Mouse (Mus musculus): ENCODE data around the gene Cxcl10. TPM values are rescaled to one million over a fixed set of nuclear protein-coding genes. Genes with fewer than 3 reads are reported as not detected.

Gene Cxcl10
- polyA plus RNA-seq, 1 experiment from 2014 or later = not detected

- Histone ChIP-seq H3K36me3 (replicated peaks) (peaks cover 98% of the 10 kb centered on the region), H3K27ac (no peak overlapping the region), H3K9me3 (no peaks in the 10 kb centered on the region), H3K4me3 (no peak overlapping the region), H3K27me3 (ENCODE audit: poor library complexity, severe bottlenecking) (no peaks in the 10 kb centered on the region), H3K4me1 (no peaks in the 10 kb centered on the region)
- 94% methylated on average over 13 of the region's 13 CpGs for WGBS
- DNase-seq (ENCODE audit: extremely low spot score, low spot score) = no peak
Observed at GRCm38 (mm10) chr5:92302149-92302840, 46.4 kb downstream of the Cxcl10 start.

Other genes starting within 250 kb of the Cxcl10 start
- gene Uso1, start 211.0 kb downstream of the Cxcl10 start, polyA plus RNA-seq (2016; fragmentation: Nextera tagmentation; extraction: Ambion mirVana) = 37.0 and 38.8 TPM in 2 replicates
- gene U90926, start 133.5 kb downstream of the Cxcl10 start, polyA plus RNA-seq (2016; fragmentation: Nextera tagmentation; extraction: Ambion mirVana) = not detected in 2 replicates
- gene Ppef2, start 92.6 kb downstream of the Cxcl10 start, polyA plus RNA-seq (2016; fragmentation: Nextera tagmentation; extraction: Ambion mirVana) = 0.23 TPM in 1 of 2 replicates, not detected in the other
- 2.6 and 3.3 TPM in 2 replicates for gene Naaa, start 70.7 kb downstream of the Cxcl10 start, polyA plus RNA-seq (2016; fragmentation: Nextera tagmentation; extraction: Ambion mirVana)
- gene Sdad1, start 38.4 kb downstream of the Cxcl10 start, polyA plus RNA-seq (2016; fragmentation: Nextera tagmentation; extraction: Ambion mirVana) = 59.4 and 63.0 TPM in 2 replicates
- not detected in 2 replicates for gene Cxcl9, start 20.8 kb downstream of the Cxcl10 start, polyA plus RNA-seq (2016; fragmentation: Nextera tagmentation; extraction: Ambion mirVana)
- 0.48 and 1.2 TPM in 2 replicates for gene Art3, start 17.1 kb downstream of the Cxcl10 start, polyA plus RNA-seq (2016; fragmentation: Nextera tagmentation; extraction: Ambion mirVana)
- gene Nup54, start 86.3 kb upstream of the Cxcl10 start, polyA plus RNA-seq (2016; fragmentation: Nextera tagmentation; extraction: Ambion mirVana) = 75.1 and 75.8 TPM in 2 replicates
- 7.8 and 9.7 TPM in 2 replicates for gene Scarb2, start 157.9 kb upstream of the Cxcl10 start, polyA plus RNA-seq (2016; fragmentation: Nextera tagmentation; extraction: Ambion mirVana)
- not detected in 2 replicates for gene Fam47e, start 206.2 kb upstream of the Cxcl10 start, polyA plus RNA-seq (2016; fragmentation: Nextera tagmentation; extraction: Ambion mirVana)

All from forebrain, embryonic 10.5 days (tissue).